Mouse (Mus musculus) hindlimb bud, embryonic 11.5 days (tissue): ENCODE results near the gene Uvrag.

ENCODE experiments used
- DNase-seq: peaks from one replicate; pipeline ENCODE4 v3.0.0-alpha.2; 2012; ENCODE audit warnings: low read depth, low spot score; ENCODE audit errors: extremely low spot score

The Uvrag gene

GRCm38 (mm10) chr7:99140984-99141918 is at the start of gene Uvrag:
Uvrag (minus strand) TSS chr7:99141141.
- DNase-seq = peak; percentile 95

GRCm38 (mm10) chr7:99189885-99190284 is 48.9 kb upstream of the Uvrag start:
- DNase-seq = no peak

GRCm38 (mm10) chr7:99188630-99189029 is 47.7 kb upstream of the Uvrag start:
- DNase-seq = no peak

- DNase-seq = no peak
Observed at GRCm38 (mm10) chr7:99187451-99187850, 46.5 kb upstream of the Uvrag start.

GRCm38 (mm10) chr7:99185405-99185804 is 44.5 kb upstream of the Uvrag start:
- no peak for DNase-seq

- DNase-seq = no peak
Observed at GRCm38 (mm10) chr7:99183751-99184150, 42.8 kb upstream of the Uvrag start.

- DNase-seq = peak; percentile 92
Observed at GRCm38 (mm10) chr7:99182432-99183172, 41.7 kb upstream of the Uvrag start, which contains the start of gene Dgat2. Dgat2 (minus strand) TSS chr7:99182719.

- DNase-seq = peak; percentile 1
Observed at GRCm38 (mm10) chr7:99181619-99182431, 40.9 kb upstream of the Uvrag start.

- no peak for DNase-seq
Observed at GRCm38 (mm10) chr7:99180162-99180561, 39.2 kb upstream of the Uvrag start.

- DNase-seq = no peak
Observed at GRCm38 (mm10) chr7:99179271-99179670, 38.3 kb upstream of the Uvrag start.

- no peak for DNase-seq
Observed at GRCm38 (mm10) chr7:99177386-99177785, 36.4 kb upstream of the Uvrag start.

GRCm38 (mm10) chr7:99175666-99176065 is 34.7 kb upstream of the Uvrag start:
- no peak for DNase-seq

GRCm38 (mm10) chr7:99175118-99175517 is 34.2 kb upstream of the Uvrag start:
- no peak for DNase-seq

GRCm38 (mm10) chr7:99174006-99174405 is 33.1 kb upstream of the Uvrag start:
- no peak for DNase-seq

- DNase-seq = no peak
Observed at GRCm38 (mm10) chr7:99172898-99173297, 32.0 kb upstream of the Uvrag start.

GRCm38 (mm10) chr7:99171730-99172463 is 31.0 kb upstream of the Uvrag start:
- no peak for DNase-seq

- DNase-seq = no peak
Observed at GRCm38 (mm10) chr7:99170519-99170918, 29.6 kb upstream of the Uvrag start.

GRCm38 (mm10) chr7:99169717-99170403 is 28.9 kb upstream of the Uvrag start:
- no peak for DNase-seq

- no peak for DNase-seq
Observed at GRCm38 (mm10) chr7:99168756-99169155, 27.8 kb upstream of the Uvrag start.

GRCm38 (mm10) chr7:99167939-99168338 is 27.0 kb upstream of the Uvrag start:
- DNase-seq = no peak
